Mouse (Mus musculus) small intestine, adult 10 weeks (tissue): Measurements from ENCODE around the gene Mogat1. TPM values are rescaled to one million over a fixed set of nuclear protein-coding genes. Genes with fewer than 3 reads are reported as not detected.

ENCODE experiments used
- polyA plus RNA-seq: library from polyadenylated mRNA; stranded (reverse); fragments of 350-450 nt; fragmentation: Illumina TruSeq; extraction: RNeasy Lipid Tissue Mini Kit (QIAGEN cat#74804); gene quantifications from one replicate; pipeline ENCODE4 v1.2.3, GENCODE M21; 2014; ENCODE audit warnings: low replicate concordance

Gene Mogat1
- polyA plus RNA-seq, result not detected

DNA sequence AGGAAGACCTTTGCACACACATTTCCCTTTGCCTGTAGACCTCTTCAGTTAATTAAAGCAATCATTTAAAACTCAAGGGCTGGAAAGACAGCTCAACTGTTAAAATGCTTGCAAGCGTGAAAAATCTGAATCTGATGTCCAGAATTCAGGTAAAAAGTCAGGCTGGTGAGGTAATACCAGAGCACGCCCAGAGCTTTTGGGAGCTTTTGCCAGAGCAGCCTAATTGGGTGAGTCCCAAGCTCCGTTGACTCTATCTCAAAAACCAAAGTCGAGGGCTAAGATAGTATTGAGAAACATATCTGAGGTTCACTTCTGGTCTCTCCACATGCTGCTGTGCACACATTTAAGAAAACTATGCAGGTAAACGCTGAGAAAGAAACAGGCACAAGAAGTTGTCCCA, at the start of gene Mogat1:
Gene Mogat1 (plus strand): TSS at position 130 of the 400 bp plus-strand sequence.

GRCm38 (mm10) chr1:78488752-78489492, 21.9 kb upstream of the Mogat1 start, which contains the start of gene Farsb:
TSS of gene Farsb (minus strand) at chr1:78488897.

GRCm38 (mm10) chr1:78511621-78512160, 900 bp downstream of the Mogat1 start, which contains the start of gene BC035947:
TSS of gene BC035947 (minus strand) at chr1:78512158.

Other genes starting within 250 kb of the Mogat1 start
- gene Sgpp2, start 200.6 kb upstream of the Mogat1 start, polyA plus RNA-seq, result 87.4 TPM
- gene Farsb, start 22.1 kb upstream of the Mogat1 start, polyA plus RNA-seq, result 173 TPM
- gene BC035947, start 1.2 kb downstream of the Mogat1 start, polyA plus RNA-seq, result not detected
- gene Acsl3, start 146.8 kb downstream of the Mogat1 start, polyA plus RNA-seq, result 131 TPM
- gene Utp14b, start 147.0 kb downstream of the Mogat1 start, polyA plus RNA-seq, result 8.1 TPM